Mouse (Mus musculus) intestine, embryonic 14.5 days (tissue): ENCODE measurements around the gene Lpcat3. TPM values are rescaled to one million over a fixed set of nuclear protein-coding genes. Genes with fewer than 3 reads are reported as not detected.
A peak's percentile ranks its signal among the peaks of the same experiment; 100 is the strongest.

ENCODE experiments used
- ATAC-seq: fragments of 200-750 bp; cut with Nextera tagmentation; replicated peaks from 2 replicates; pipeline ENCODE4 v1.8.0; 2017; ENCODE audit warnings: low read depth, moderate number of reproducible peaks, moderate TSS enrichment, moderate library complexity; ENCODE audit not compliant: low FRiP score, low TSS enrichment
- DNase-seq: peaks from one replicate; pipeline ENCODE4 v3.0.0-alpha.2; 2018; ENCODE audit warnings: low spot score
- H3K27ac ChIP-seq: fragments of 300-500 bp; sonication (generic); 2 replicates; pipeline ENCODE4 v1.5.1; 2014; ENCODE audit warnings: low read depth, mild to moderate bottlenecking, control low read depth
- H3K27me3 ChIP-seq: fragments of 300-500 bp; sonication (generic); replicated peaks from 2 replicates; pipeline ENCODE4 v1.6.1; 2014; ENCODE audit warnings: low read length, control low read depth; ENCODE audit not compliant: control insufficient read depth, insufficient read depth
- H3K36me3 ChIP-seq: fragments of 300-500 bp; sonication (generic); 2 replicates; pipeline ENCODE4 v1.6.1; 2014; ENCODE audit warnings: low read length, control low read depth; ENCODE audit not compliant: control insufficient read depth, insufficient read depth
- H3K4me1 ChIP-seq: fragments of 300-500 bp; sonication (generic); replicated peaks from 2 replicates; pipeline ENCODE4 v1.6.1; 2014; ENCODE audit warnings: low read length, control low read depth, mixed read lengths; ENCODE audit not compliant: control insufficient read depth, insufficient read depth
- H3K4me2 ChIP-seq: fragments of 300-500 bp; sonication (generic); 2 replicates; pipeline ENCODE4 v1.6.1; 2014; ENCODE audit warnings: low read length
- H3K4me3 ChIP-seq: fragments of 300-500 bp; sonication (generic); 2 replicates; pipeline ENCODE4 v1.5.1; 2014; ENCODE audit warnings: low read depth, low read length, control low read depth, mixed read lengths
- H3K9ac ChIP-seq: fragments of 300-500 bp; sonication (generic); 2 replicates; pipeline ENCODE4 v1.6.1; 2014; ENCODE audit warnings: mild to moderate bottlenecking, low read length
- H3K9me3 ChIP-seq: fragments of 300-500 bp; sonication (generic); 2 replicates; pipeline ENCODE4 v1.6.1; 2016; ENCODE audit warnings: low read length, control low read depth; ENCODE audit not compliant: control insufficient read depth
- WGBS: fragments of 180-500 bp; shearing (Covaris S2); extraction: QIAGEN DNeasy Blood & Tissue Kit; methylation state at CpG from one replicate; pipeline ENCODE4 v1.1.7; 2014; 5-methylcytosine and 5-hydroxymethylcytosine counted together
- polyA plus RNA-seq: library from polyadenylated mRNA; unstranded; fragments of >200 nt; fragmentation: Nextera tagmentation; extraction: Ambion mirVana; gene quantifications from 2 replicates; pipeline ENCODE4 v1.2.1, GENCODE M21; 2014

Lpcat3 gene
- polyA plus RNA-seq, 1 experiment from 2014 or later = 79.8 TPM

- H3K4me3 ChIP-seq = peak overlapping the region; percentile 37
- 42% methylated on average over 14 of the region's 16 CpGs for WGBS
- peaks cover 3% of the 10 kb centered on the region for H3K4me1 ChIP-seq
- H3K27me3 ChIP-seq = no peaks in the 10 kb centered on the region
- no peaks in the 10 kb centered on the region for H3K9me3 ChIP-seq
- peak overlapping the region; percentile 65 for H3K9ac ChIP-seq
- peak overlapping the region; percentile 83 for H3K27ac ChIP-seq
- H3K4me2 ChIP-seq = peak overlapping the region; percentile 42
- DNase-seq = peak; percentile 79
- peak; percentile 72 for ATAC-seq
- peaks cover 41% of the 10 kb centered on the region for H3K36me3 ChIP-seq
Observed at GRCm38 (mm10) chr6:124718703-124719102, 55.9 kb downstream of the Lpcat3 start.

DNA sequence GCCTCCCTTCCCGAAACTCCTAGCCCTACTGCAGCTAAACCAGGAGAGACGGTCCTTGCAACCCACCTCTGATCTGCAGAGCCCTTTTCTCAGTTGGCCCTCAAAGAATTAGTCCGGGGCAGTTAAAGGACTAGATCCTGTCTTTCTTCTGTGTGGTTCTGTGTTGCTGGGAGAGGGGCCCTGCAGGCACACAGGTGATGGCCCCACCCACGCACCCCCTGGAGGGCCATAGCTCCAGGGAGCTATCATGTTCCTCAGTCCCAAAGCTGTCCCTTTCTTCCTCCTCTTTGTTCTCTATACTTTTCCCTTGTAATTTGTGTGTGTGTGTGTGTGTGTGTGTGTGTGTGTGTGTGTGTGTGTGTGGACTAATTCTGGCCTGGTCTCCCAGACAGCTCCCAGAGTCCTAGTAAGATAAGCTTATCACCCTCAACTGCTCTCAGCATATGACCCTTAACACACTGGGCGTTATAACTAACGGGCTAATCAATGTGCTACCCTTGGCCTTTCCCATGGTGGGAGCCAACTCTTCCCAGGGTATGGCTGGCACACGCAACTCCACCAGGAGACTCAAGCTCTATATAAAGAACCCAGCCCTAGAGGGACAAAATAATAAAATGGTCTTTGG, 56.6 kb downstream of the Lpcat3 start:
- ATAC-seq (peak; percentile 17; the same call in 1 of the 2 replicates), DNase-seq (no peak)
- H3K36me3 ChIP-seq = peaks cover 33% of the 10 kb centered on the region
- peak overlapping the region; percentile 83 for H3K27ac ChIP-seq
- H3K9me3 ChIP-seq = no peaks in the 10 kb centered on the region
- peak overlapping the region; percentile 42 for H3K4me2 ChIP-seq
- H3K9ac ChIP-seq = peak overlapping the region; percentile 65
- H3K4me1 ChIP-seq = no peaks in the 10 kb centered on the region
- H3K4me3 ChIP-seq = peak overlapping the region; percentile 37
- WGBS = 53% methylated on average over 7 of the region's 7 CpGs
- no peaks in the 10 kb centered on the region for H3K27me3 ChIP-seq

DNA sequence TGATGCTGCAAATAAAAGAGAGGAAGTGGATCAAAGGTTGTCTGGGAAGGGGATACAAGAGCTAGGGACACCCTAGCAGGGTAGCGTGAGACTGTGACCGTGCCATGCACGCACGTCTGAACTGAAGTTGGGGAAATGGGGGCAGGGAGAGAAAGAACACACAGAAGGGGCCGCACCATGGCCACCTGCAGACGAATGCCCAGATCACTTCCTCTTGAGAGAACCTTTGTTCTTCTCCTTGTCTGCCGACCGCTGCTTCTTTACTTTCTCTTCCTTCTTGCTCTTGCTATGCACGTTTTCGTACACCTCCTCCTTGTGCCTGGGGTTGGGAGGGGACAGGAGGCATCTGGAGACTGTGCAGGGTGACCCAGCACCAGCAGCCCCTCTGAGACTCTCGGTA, 58.1 kb downstream of the Lpcat3 start:
- H3K9ac ChIP-seq = no peak overlapping the region
- no peaks in the 10 kb centered on the region for H3K4me1 ChIP-seq
- no peaks in the 10 kb centered on the region for H3K9me3 ChIP-seq
- H3K36me3 ChIP-seq = peaks cover 19% of the 10 kb centered on the region
- 69% methylated on average over 11 of the region's 11 CpGs for WGBS
- no peak for DNase-seq
- no peak overlapping the region for H3K4me3 ChIP-seq
- H3K27ac ChIP-seq = no peak overlapping the region
- H3K27me3 ChIP-seq = no peaks in the 10 kb centered on the region
- no peak for ATAC-seq
- peak overlapping the region; percentile 42 for H3K4me2 ChIP-seq

- no peak overlapping the region for H3K9ac ChIP-seq
- 85% methylated on average over 6 of the region's 6 CpGs for WGBS
- no peaks in the 10 kb centered on the region for H3K36me3 ChIP-seq
- no peaks in the 10 kb centered on the region for H3K9me3 ChIP-seq
- H3K4me3 ChIP-seq = no peak overlapping the region
- no peak overlapping the region for H3K4me2 ChIP-seq
- ATAC-seq = no peak
- no peaks in the 10 kb centered on the region for H3K4me1 ChIP-seq
- H3K27me3 ChIP-seq = no peaks in the 10 kb centered on the region
- no peak for DNase-seq
- H3K27ac ChIP-seq = no peak overlapping the region
Observed at GRCm38 (mm10) chr6:124722876-124723473, 60.1 kb downstream of the Lpcat3 start.

- Histone ChIP-seq H3K4me2 (no peak overlapping the region), H3K27me3 (no peaks in the 10 kb centered on the region), H3K36me3 (no peaks in the 10 kb centered on the region), H3K9ac (no peak overlapping the region), H3K4me1 (no peaks in the 10 kb centered on the region), H3K4me3 (no peak overlapping the region), H3K27ac (no peak overlapping the region), H3K9me3 (no peaks in the 10 kb centered on the region)
- ATAC-seq (no peak), DNase-seq (no peak)
- 75% methylated on average over 8 of the region's 8 CpGs for WGBS
Observed at GRCm38 (mm10) chr6:124723541-124723940, 60.7 kb downstream of the Lpcat3 start.

GRCm38 (mm10) chr6:124724472-124724871, 61.6 kb downstream of the Lpcat3 start:
- no peak for ATAC-seq
- Histone ChIP-seq H3K4me3 (no peak overlapping the region), H3K9me3 (no peaks in the 10 kb centered on the region), H3K4me2 (no peak overlapping the region), H3K36me3 (no peaks in the 10 kb centered on the region), H3K27me3 (no peaks in the 10 kb centered on the region), H3K27ac (no peak overlapping the region), H3K4me1 (no peaks in the 10 kb centered on the region), H3K9ac (no peak overlapping the region)
- DNase-seq = no peak
- WGBS = 87% methylated on average over 10 of the region's 10 CpGs

- ATAC-seq (no peak), DNase-seq (no peak)
- H3K4me3 ChIP-seq = no peak overlapping the region
- H3K27me3 ChIP-seq = no peaks in the 10 kb centered on the region
- H3K36me3 ChIP-seq = no peaks in the 10 kb centered on the region
- 87% methylated on average over 10 of the region's 10 CpGs for WGBS
- no peaks in the 10 kb centered on the region for H3K9me3 ChIP-seq
- H3K4me1 ChIP-seq = no peaks in the 10 kb centered on the region
- no peak overlapping the region for H3K4me2 ChIP-seq
- no peak overlapping the region for H3K9ac ChIP-seq
- H3K27ac ChIP-seq = no peak overlapping the region
Observed at GRCm38 (mm10) chr6:124728621-124729020, 65.8 kb downstream of the Lpcat3 start.

DNA sequence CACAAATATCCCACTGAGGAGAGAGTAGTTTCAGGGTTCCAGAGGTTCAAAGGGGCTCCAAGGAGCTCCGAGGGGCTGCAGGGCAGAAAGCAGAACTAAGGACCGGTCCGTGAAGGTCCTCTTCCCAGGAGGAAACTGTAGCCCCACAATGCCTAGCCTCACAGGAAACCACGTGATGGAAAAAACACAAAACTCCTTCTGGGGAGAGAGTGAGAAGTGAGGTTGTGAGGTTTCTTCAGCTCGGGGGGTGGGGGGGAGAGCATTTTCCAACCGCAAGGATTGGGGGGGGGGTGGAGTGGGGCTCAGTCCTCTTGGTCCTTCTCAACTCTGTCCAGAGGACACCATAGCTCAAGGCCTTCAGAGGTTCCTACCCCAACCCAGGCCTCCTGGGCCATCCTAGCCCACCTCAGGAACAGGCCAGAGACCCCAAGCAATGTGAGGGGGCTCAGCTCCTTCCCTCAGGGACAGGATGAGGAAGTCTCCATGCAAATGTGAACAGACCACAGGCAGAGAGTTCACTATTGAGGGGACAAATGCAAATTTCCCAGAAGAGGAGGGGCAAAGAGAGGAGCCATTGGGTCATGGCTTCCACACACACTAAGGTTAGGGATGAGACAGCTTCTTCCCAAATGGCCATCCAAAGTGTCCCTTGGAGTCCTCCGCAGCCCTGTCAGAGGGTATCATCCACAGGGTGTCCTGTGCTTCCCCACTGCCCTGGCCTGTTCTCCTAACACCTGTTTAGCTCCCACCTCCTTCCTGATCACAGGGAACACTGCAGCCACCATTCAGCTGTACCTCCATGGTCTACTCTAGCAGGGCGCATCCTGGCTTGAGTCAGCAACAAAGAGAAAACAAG, 67.3 kb downstream of the Lpcat3 start:
- Histone ChIP-seq H3K27ac (no peak overlapping the region), H3K9me3 (no peaks in the 10 kb centered on the region), H3K36me3 (no peaks in the 10 kb centered on the region), H3K9ac (no peak overlapping the region), H3K27me3 (no peaks in the 10 kb centered on the region), H3K4me3 (no peak overlapping the region), H3K4me1 (no peaks in the 10 kb centered on the region), H3K4me2 (no peak overlapping the region)
- DNase-seq = no peak
- 85% methylated on average over 8 of the region's 8 CpGs for WGBS
- no peak for ATAC-seq
